In genomic region chr7:84142196-84142595, GRCm38 (mm10) we compare ENCODE assay signal across 22 mouse cellular contexts. TPM values are rescaled to one million over a fixed set of nuclear protein-coding genes. Genes with fewer than 3 reads are reported as not detected.
DNase-seq lines count a peak whose midpoint lies in the region; ATAC-seq and TF ChIP-seq lines count a peak whose summit lies in the region.
"Had no signal": no experiment of that assay in that cellular context is flagged by ENCODE, and none has a peak within 500 bp of the region (broad histone marks: within the 10 kb centered on the region; RNA-seq: fewer than 3 reads in every experiment).

No protein-coding gene starts in this region.

- H3K4me1 ChIP-seq in liver, postnatal 0 days (ENCODE audit: insufficient read depth) = peaks cover 79% of the 10 kb centered on the region
- peaks cover 46% of the 10 kb centered on the region for H3K4me1 ChIP-seq in liver, embryonic 11.5 days (replicated peaks; ENCODE audit: control insufficient read depth, insufficient read depth, low read length)

- TF ChIP-seq CTCF in liver, postnatal 0 days (IDR thresholded peaks at IDR 0.05; ENCODE audit: low read depth) = no peak

- no peaks in the 10 kb centered on the region for H3K36me3 ChIP-seq in liver, postnatal 0 days (replicated peaks; ENCODE audit: insufficient read depth, low read length)
- H3K36me3 ChIP-seq in liver, embryonic 11.5 days (ENCODE audit: control insufficient read depth, insufficient read depth, low read length) = no peaks in the 10 kb centered on the region
- H3K36me3 ChIP-seq: embryonic facial prominence, embryonic 13.5 days; heart, embryonic 10.5 days; hindbrain, embryonic 13.5 days had no signal

- no peaks in the 10 kb centered on the region for H3K27me3 ChIP-seq in liver, postnatal 0 days (ENCODE audit: insufficient read depth, low read length)
- H3K27me3 ChIP-seq in liver, embryonic 11.5 days (replicated peaks; ENCODE audit: control insufficient read depth, insufficient read depth, low read length) = no peaks in the 10 kb centered on the region
- H3K27me3 ChIP-seq: embryonic facial prominence, embryonic 13.5 days; hindbrain, embryonic 13.5 days had no signal

- peak overlapping the region; percentile 82 for H3K27ac ChIP-seq in liver, postnatal 0 days (ENCODE audit: low read depth)
- no peak overlapping the region for H3K27ac ChIP-seq in liver, embryonic 11.5 days (ENCODE audit: low read depth, low read length)
- H3K27ac ChIP-seq: heart, embryonic 10.5 days; hindbrain, embryonic 13.5 days had no signal

- no peak overlapping the region for H3K4me2 ChIP-seq in liver, postnatal 0 days (ENCODE audit: low read depth, low read length)
- H3K4me2 ChIP-seq in liver, embryonic 11.5 days = no peak overlapping the region
- H3K4me2 ChIP-seq: embryonic facial prominence, embryonic 13.5 days; hindbrain, embryonic 13.5 days had no signal

- TF ChIP-seq EP300 in liver, postnatal 0 days (IDR thresholded peaks at IDR 0.05; ENCODE audit: low read depth) = no peak

- whole genome bisulfite sequencing in liver, postnatal 0 days (ENCODE audit: insufficient replicate concordance) = 69% methylated on average over 4 of the region's 4 CpGs
- WGBS in liver, embryonic 11.5 days = 84% methylated on average over 4 of the region's 4 CpGs

- H3K9ac ChIP-seq in liver, postnatal 0 days (replicated peaks) = no peak overlapping the region
- no peak overlapping the region for H3K9ac ChIP-seq in liver, embryonic 11.5 days (ENCODE audit: low read depth, low read length)
- H3K9ac ChIP-seq: embryonic facial prominence, embryonic 13.5 days; hindbrain, embryonic 13.5 days had no signal

- H3K4me3 ChIP-seq in liver, postnatal 0 days (ENCODE audit: low read depth, low read length) = no peak overlapping the region
- H3K4me3 ChIP-seq in liver, embryonic 11.5 days (ENCODE audit: low read depth, low read length) = no peak overlapping the region
- H3K4me3 ChIP-seq: embryonic facial prominence, embryonic 13.5 days; heart, embryonic 10.5 days; hindbrain, embryonic 13.5 days had no signal

- DNase-seq in heart, adult 11 months = peak; percentile 53
- no peak for DNase-seq in heart, postnatal 4 days
- no peak for DNase-seq in liver, postnatal 0 days
- DNase-seq in liver, embryonic 11.5 days (ENCODE audit: low spot score) = no peak
- DNase-seq in lung, postnatal 14 days = peak; percentile 51
- DNase-seq in urinary bladder, postnatal 36 days (ENCODE audit: low spot score in 2 of 2) = no peak
- no peak for DNase-seq in spleen, postnatal 36 days (ENCODE audit: low spot score in 2 of 2)
- DNase-seq in thymus, postnatal 25 days = no peak
- DNase-seq: adrenal gland, postnatal 10 days; B cell, adult 2 months; cerebellum, adult 11 months; cerebellum, adult 9-10 months; cerebellum, postnatal 25 days; gastrocnemius, postnatal 36 days; heart, adult 18-20 months; heart, postnatal 10 days had no signal

- ATAC-seq in liver, postnatal 0 days = no peak
- ATAC-seq in liver, embryonic 11.5 days (replicated peaks; ENCODE audit: low FRiP score) = no peak
- ATAC-seq: forebrain, embryonic 14.5 days had no signal

- H3K9me3 ChIP-seq in liver, postnatal 0 days (ENCODE audit: low read length) = no peaks in the 10 kb centered on the region
- H3K9me3 ChIP-seq in liver, embryonic 11.5 days (ENCODE audit: control insufficient read depth, low read length) = no peaks in the 10 kb centered on the region
- H3K9me3 ChIP-seq: embryonic facial prominence, embryonic 13.5 days; G1E; heart, embryonic 10.5 days; hindbrain, embryonic 13.5 days had no signal

RNA-seq across cellular contexts. Expression of gene Abhd17c, which starts 9.5 kb away (rescaled TPM):
- 10 to 100 TPM; 58.0 to 58.6 TPM for total RNA-seq in heart, postnatal 4 days (2021)
- 36.4 and 37.9 TPM in 2 replicates for polyA plus RNA-seq in liver, postnatal 0 days (2015; fragmentation: Nextera tagmentation; extraction: Ambion mirVana)
- 41.3 and 45.7 TPM in 2 replicates for polyA plus RNA-seq in liver, embryonic 11.5 days (2014; fragmentation: Nextera tagmentation; extraction: Ambion mirVana)

RNA-seq across cellular contexts. Expression of gene Cemip, which starts 55.9 kb away (rescaled TPM):
- total RNA-seq in heart, postnatal 4 days (2021) = 1 to 10 TPM; 2.0 to 2.6 TPM
- not detected in 2 replicates for polyA plus RNA-seq in liver, postnatal 0 days (2015; fragmentation: Nextera tagmentation; extraction: Ambion mirVana)
- 0.14 and 0.15 TPM in 2 replicates for polyA plus RNA-seq in liver, embryonic 11.5 days (2014; fragmentation: Nextera tagmentation; extraction: Ambion mirVana)
- total RNA-seq: hematopoietic stem cell, adult 5-6 weeks had no signal
- polyA plus RNA-seq: G1E had no signal

Comparison
In these comparisons a context has a peak if more than half of its experiments do, and no peak if none do; other contexts are left out.
1. DNase-seq: peak in heart, adult 11 months (single experiment) and lung, postnatal 14 days (single experiment); none in heart, postnatal 4 days (single experiment), liver, postnatal 0 days (single experiment), liver, embryonic 11.5 days (single experiment), urinary bladder, postnatal 36 days (0 of 2), spleen, postnatal 36 days (0 of 2) and thymus, postnatal 25 days (single experiment).